Mouse (Mus musculus): ENCODE results near the gene Gja5. TPM values are rescaled to one million over a fixed set of nuclear protein-coding genes. Genes with fewer than 3 reads are reported as not detected.
A peak's percentile ranks its signal among the peaks of the same experiment; 100 is the strongest.
"Not testable (repeated sequence)": the region's sequence is repeated elsewhere in the genome, so short reads cannot be mapped to it uniquely, and the experiment has no call there.

Gene Gja5
- polyA plus RNA-seq, 1 experiment from 2014 or later = 9.4 TPM

DNA sequence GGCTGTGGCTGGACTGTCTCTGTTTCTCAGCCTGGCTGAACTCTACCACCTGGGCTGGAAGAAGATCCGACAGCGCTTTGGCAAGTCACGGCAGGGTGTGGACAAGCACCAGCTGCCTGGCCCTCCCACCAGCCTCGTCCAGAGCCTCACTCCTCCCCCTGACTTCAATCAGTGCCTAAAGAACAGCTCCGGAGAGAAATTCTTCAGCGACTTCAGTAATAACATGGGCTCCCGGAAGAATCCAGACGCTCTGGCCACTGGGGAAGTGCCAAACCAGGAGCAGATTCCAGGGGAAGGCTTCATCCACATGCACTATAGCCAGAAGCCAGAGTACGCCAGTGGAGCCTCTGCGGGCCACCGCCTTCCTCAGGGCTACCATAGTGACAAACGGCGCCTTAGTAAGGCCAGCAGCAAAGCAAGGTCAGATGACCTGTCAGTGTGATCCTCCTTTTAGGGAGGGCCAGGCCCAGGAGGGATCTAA is 146.8 kb downstream of the Gja5 start:
- 52% methylated on average over 13 of the region's 13 CpGs for WGBS
- DNase-seq (ENCODE audit: low spot score) = no peak

GRCm38 (mm10) chr3:97052069-97052799 is 147.7 kb downstream of the Gja5 start:
- Histone ChIP-seq H3K36me3 (replicated peaks) (no peaks in the 10 kb centered on the region), H3K4me3 (no peak overlapping the region), H3K9me3 (peaks cover 3% of the 10 kb centered on the region; the same call in 1 of the 2 replicates), H3K4me1 (peaks cover 29% of the 10 kb centered on the region), H3K27me3 (replicated peaks; ENCODE audit: low read depth, poor library complexity, severe bottlenecking) (no peaks in the 10 kb centered on the region), H3K27ac (replicated peaks) (peak overlapping the region; percentile 25; the same call in 1 of the 2 replicates)
- 58% methylated on average over 8 of the region's 8 CpGs for WGBS
- DNase-seq (ENCODE audit: low spot score) = peak; percentile 19

More for the DNA sequence above, 146.8 kb downstream of the Gja5 start:
- Histone ChIP-seq H3K36me3 (replicated peaks) (no peaks in the 10 kb centered on the region), H3K27ac (replicated peaks) (peak overlapping the region; percentile 25), H3K4me1 (peaks cover 29% of the 10 kb centered on the region), H3K27me3 (replicated peaks; ENCODE audit: low read depth, poor library complexity, severe bottlenecking) (no peaks in the 10 kb centered on the region), H3K9me3 (peaks cover 3% of the 10 kb centered on the region; the same call in 1 of the 2 replicates), H3K4me3 (no peak overlapping the region)

DNA sequence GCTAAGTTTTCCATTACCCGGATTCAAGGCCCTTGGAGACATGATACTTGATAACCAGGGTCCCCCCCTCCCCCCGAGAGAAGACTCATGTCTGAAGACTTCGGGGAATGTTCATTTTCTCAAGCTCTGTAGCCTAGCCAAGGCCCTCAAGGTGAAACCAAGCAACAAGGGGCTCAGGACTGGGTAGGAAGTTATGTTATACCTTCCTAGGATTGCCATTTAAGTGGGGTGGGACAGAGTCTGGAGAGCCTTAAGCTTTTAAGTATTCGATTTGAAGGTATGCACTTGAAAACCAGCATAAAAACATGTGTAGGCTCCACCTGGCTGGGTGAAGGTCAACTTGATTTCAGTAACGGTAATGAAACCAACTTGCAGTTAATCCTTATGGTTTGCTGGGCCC is 154.2 kb downstream of the Gja5 start:
- no peaks in the 10 kb centered on the region for H3K9me3 ChIP-seq
- H3K36me3 ChIP-seq (replicated peaks) = no peaks in the 10 kb centered on the region
- H3K27ac ChIP-seq (replicated peaks) = no peak overlapping the region
- no peak for DNase-seq (ENCODE audit: low spot score)
- 0 out of 2 replicates have a peak, but pooled peaks cover under 1% of the 10 kb centered on the region for H3K4me1 ChIP-seq
- H3K27me3 ChIP-seq (replicated peaks; ENCODE audit: low read depth, poor library complexity, severe bottlenecking) = no peaks in the 10 kb centered on the region
- 89% methylated on average over 5 of the region's 5 CpGs for WGBS
- H3K4me3 ChIP-seq = no peak overlapping the region

GRCm38 (mm10) chr3:97060119-97060518 is 155.6 kb downstream of the Gja5 start:
- WGBS = 92% methylated on average over 4 of the region's 4 CpGs
- H3K27ac ChIP-seq (replicated peaks) = no peak overlapping the region

DNA sequence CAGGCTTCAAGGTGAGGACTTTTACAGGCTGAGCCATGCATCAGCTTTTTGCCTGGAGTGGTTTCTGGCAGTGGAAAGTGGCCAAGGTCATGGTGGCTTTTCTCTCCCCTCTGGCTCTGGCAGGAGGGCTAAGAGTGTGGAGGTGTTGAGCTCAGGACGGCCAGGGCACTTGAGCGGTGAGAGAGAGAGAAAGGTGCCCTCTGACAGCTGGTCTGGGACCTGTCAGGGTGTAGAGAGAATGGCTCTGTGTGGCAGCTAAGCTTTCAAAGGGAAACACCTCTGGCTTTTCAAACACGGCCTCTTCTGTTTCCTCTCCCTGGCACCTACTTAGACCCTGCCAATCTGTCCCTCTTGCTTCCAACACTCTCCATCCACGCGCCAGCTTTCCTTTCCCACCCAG is 158.3 kb downstream of the Gja5 start:
- Histone ChIP-seq H3K27me3 (replicated peaks; ENCODE audit: low read depth, poor library complexity, severe bottlenecking) (no peaks in the 10 kb centered on the region), H3K36me3 (replicated peaks) (no peaks in the 10 kb centered on the region), H3K27ac (replicated peaks) (no peak overlapping the region), H3K9me3 (no peaks in the 10 kb centered on the region), H3K4me1 (no peaks in the 10 kb centered on the region), H3K4me3 (no peak overlapping the region)
- 77% methylated on average over 5 of the region's 5 CpGs for WGBS
- no peak for DNase-seq (ENCODE audit: low spot score)

More at GRCm38 (mm10) chr3:97060119-97060518, 155.6 kb downstream of the Gja5 start:
- H3K4me3 ChIP-seq = no peak overlapping the region
- no peaks in the 10 kb centered on the region for H3K9me3 ChIP-seq
- H3K27me3 ChIP-seq (replicated peaks; ENCODE audit: low read depth, poor library complexity, severe bottlenecking) = no peaks in the 10 kb centered on the region
- no peaks in the 10 kb centered on the region for H3K4me1 ChIP-seq
- no peaks in the 10 kb centered on the region for H3K36me3 ChIP-seq (replicated peaks)
- DNase-seq (ENCODE audit: low spot score) = no peak

GRCm38 (mm10) chr3:97064046-97064445 is 159.6 kb downstream of the Gja5 start:
- no peaks in the 10 kb centered on the region for H3K36me3 ChIP-seq (replicated peaks)
- H3K27ac ChIP-seq (replicated peaks) = no peak overlapping the region
- WGBS = 71% methylated on average over 6 of the region's 6 CpGs
- no peaks in the 10 kb centered on the region for H3K27me3 ChIP-seq (replicated peaks; ENCODE audit: low read depth, poor library complexity, severe bottlenecking)
- DNase-seq (ENCODE audit: low spot score) = no peak
- no peaks in the 10 kb centered on the region for H3K9me3 ChIP-seq
- no peaks in the 10 kb centered on the region for H3K4me1 ChIP-seq
- no peak overlapping the region for H3K4me3 ChIP-seq

GRCm38 (mm10) chr3:97069589-97069988 is 165.1 kb downstream of the Gja5 start:
- not testable (repeated sequence) for DNase-seq (ENCODE audit: low spot score); H3K4me1 ChIP-seq; H3K4me3 ChIP-seq; H3K36me3 ChIP-seq (replicated peaks); H3K27me3 ChIP-seq (replicated peaks; ENCODE audit: low read depth, poor library complexity, severe bottlenecking); H3K27ac ChIP-seq (replicated peaks); H3K9me3 ChIP-seq
- 95% methylated on average over 7 of the region's 7 CpGs for WGBS

GRCm38 (mm10) chr3:97071916-97072315 is 167.4 kb downstream of the Gja5 start:
- H3K36me3 ChIP-seq (replicated peaks); H3K27me3 ChIP-seq (replicated peaks; ENCODE audit: low read depth, poor library complexity, severe bottlenecking); H3K4me3 ChIP-seq; DNase-seq (ENCODE audit: low spot score); H3K4me1 ChIP-seq; H3K27ac ChIP-seq (replicated peaks); H3K9me3 ChIP-seq: not testable (repeated sequence)
- 86% methylated on average over 9 of the region's 9 CpGs for WGBS

GRCm38 (mm10) chr3:97072361-97072760 is 167.9 kb downstream of the Gja5 start:
- not testable (repeated sequence) for DNase-seq (ENCODE audit: low spot score); H3K27ac ChIP-seq (replicated peaks); H3K36me3 ChIP-seq (replicated peaks); H3K9me3 ChIP-seq; H3K4me3 ChIP-seq; H3K4me1 ChIP-seq; H3K27me3 ChIP-seq (replicated peaks; ENCODE audit: low read depth, poor library complexity, severe bottlenecking)
- 82% methylated on average over 5 of the region's 5 CpGs for WGBS

- not testable (repeated sequence) for H3K4me3 ChIP-seq; DNase-seq (ENCODE audit: low spot score); H3K36me3 ChIP-seq (replicated peaks); H3K9me3 ChIP-seq; H3K4me1 ChIP-seq; H3K27ac ChIP-seq (replicated peaks); H3K27me3 ChIP-seq (replicated peaks; ENCODE audit: low read depth, poor library complexity, severe bottlenecking)
- 54% methylated on average over 3 of the region's 11 CpGs for WGBS
These were observed 171.4 kb downstream of the Gja5 start for GRCm38 (mm10) chr3:97075744-97076350.

- Histone ChIP-seq H3K9me3 (no peaks in the 10 kb centered on the region), H3K4me1 (no peaks in the 10 kb centered on the region), H3K27me3 (replicated peaks; ENCODE audit: low read depth, poor library complexity, severe bottlenecking) (no peaks in the 10 kb centered on the region), H3K36me3 (replicated peaks) (no peaks in the 10 kb centered on the region), H3K27ac (replicated peaks) (no peak overlapping the region), H3K4me3 (no peak overlapping the region)
- no peak for DNase-seq (ENCODE audit: low spot score)
- WGBS = 64% methylated on average over 6 of the region's 6 CpGs
These were observed 171.9 kb downstream of the Gja5 start for GRCm38 (mm10) chr3:97076412-97076811.

DNA sequence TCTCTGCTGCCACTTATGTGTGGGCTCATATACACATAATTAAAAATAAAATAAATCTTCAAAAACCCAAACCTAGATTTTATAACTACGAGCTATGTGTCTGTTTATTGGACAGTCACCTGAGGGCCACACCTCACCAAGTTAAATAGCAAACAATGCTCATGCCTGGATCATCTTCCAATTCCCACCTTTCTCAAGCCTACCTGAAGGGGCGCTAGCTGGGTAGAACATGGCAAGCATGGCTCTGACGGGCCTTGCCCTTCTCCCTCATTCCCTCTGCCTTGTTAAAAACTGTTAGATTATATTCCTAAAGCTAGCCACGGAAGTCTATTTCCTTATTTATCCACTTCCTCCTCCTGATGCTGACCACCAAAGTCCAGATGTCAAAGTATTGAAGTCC is 173.9 kb downstream of the Gja5 start:
- Histone ChIP-seq H3K9me3 (no peaks in the 10 kb centered on the region), H3K27ac (replicated peaks) (no peak overlapping the region), H3K27me3 (replicated peaks; ENCODE audit: low read depth, poor library complexity, severe bottlenecking) (no peaks in the 10 kb centered on the region), H3K36me3 (replicated peaks) (no peaks in the 10 kb centered on the region), H3K4me1 (peaks cover 5% of the 10 kb centered on the region), H3K4me3 (no peak overlapping the region)
- WGBS = 51% methylated on average over 4 of the region's 4 CpGs
- no peak for DNase-seq (ENCODE audit: low spot score)

DNA sequence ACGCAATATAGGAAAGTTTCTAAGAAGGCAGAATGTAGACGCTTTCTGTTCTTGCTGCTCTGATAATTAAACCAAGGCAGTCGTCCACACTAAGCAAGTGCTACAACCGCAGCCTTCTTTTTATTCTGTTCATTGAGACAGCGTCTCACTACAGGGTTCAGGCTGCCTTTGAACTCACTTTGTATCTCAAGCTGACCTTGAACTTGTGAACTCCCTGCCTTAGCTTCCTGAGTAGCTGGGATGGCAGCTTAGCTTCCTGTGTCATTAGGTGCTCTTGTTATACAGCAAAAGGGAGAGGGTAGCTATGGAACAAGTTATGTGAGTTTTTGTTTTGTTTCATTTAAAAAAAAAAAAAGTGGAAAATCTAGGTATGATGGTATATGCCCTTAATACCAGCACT is 177.7 kb downstream of the Gja5 start:
- Histone ChIP-seq H3K4me1 (peaks cover 5% of the 10 kb centered on the region), H3K4me3 (no peak overlapping the region), H3K36me3 (replicated peaks) (no peaks in the 10 kb centered on the region), H3K9me3 (peaks cover 7% of the 10 kb centered on the region; the same call in 1 of the 2 replicates), H3K27me3 (replicated peaks; ENCODE audit: low read depth, poor library complexity, severe bottlenecking) (no peaks in the 10 kb centered on the region), H3K27ac (replicated peaks) (no peak overlapping the region)
- no peak for DNase-seq (ENCODE audit: low spot score)
- WGBS = 87% methylated on average over 5 of the region's 5 CpGs

Measured in embryonic facial prominence, embryonic 10.5 days (tissue).